Mouse (Mus musculus): ENCODE results near the gene Sec14l1. TPM values are rescaled to one million over a fixed set of nuclear protein-coding genes. Genes with fewer than 3 reads are reported as not detected.

Gene Sec14l1
- polyA plus RNA-seq, 1 experiment from 2014 or later: 46.7 TPM

DNA sequence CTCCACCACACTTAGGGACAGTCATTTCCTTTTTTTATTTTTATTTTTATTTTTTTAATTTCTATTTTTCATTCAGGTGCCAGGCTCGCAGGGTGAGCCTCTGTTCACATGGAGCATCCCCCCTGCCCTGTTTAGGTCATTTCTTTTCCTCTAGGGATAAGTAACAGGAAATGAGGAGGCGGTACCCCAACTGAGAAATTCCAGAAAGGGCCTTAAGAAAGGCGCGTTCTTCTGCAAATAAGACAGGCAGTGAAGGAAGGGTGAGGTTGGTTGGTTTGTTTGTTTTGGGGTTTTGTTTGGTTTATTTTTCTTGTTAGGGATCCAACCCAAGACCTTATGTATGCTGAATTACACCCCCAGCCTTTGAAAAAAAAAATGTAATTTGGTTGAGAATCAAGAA is 23.6 kb upstream of the Sec14l1 start:
- Histone ChIP-seq H3K9me3 (no peaks in the 10 kb centered on the region), H3K36me3 (replicated peaks) (no peaks in the 10 kb centered on the region), H3K27ac (0 out of 2 replicates have a peak overlapping the region, but pooled peaks have one; percentile 71), H3K4me3 (0 out of 2 replicates have a peak overlapping the region, but pooled peaks have one; percentile 25), H3K4me1 (peaks cover 42% of the 10 kb centered on the region), H3K27me3 (ENCODE audit: poor library complexity, severe bottlenecking) (no peaks in the 10 kb centered on the region)
- DNase-seq (ENCODE audit: extremely low spot score, low spot score): no peak
- WGBS: 51% methylated on average over 4 of the region's 4 CpGs

DNA sequence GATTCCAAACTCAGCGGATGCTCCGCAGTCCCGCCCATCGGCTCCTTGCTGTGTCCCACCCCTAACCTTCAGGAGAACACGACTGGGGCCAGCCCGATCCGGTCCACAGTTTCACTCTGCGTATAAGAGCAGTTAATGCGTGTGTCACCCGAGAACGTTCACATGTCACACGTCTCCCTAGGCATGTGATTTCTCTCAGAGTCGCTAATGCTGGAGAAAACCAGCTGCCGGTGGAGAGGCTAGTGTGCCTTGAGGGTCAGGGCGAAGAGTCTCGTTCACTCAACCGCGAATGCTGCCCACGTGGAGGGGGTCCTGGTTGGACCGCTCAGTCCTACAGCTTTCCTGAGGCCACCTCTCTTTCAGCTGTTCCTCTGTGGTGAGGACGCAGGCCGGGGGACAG is 23.1 kb upstream of the Sec14l1 start:
- 8% methylated on average over 22 of the region's 22 CpGs for WGBS
- peak overlapping the region; percentile 71 for H3K27ac ChIP-seq
- H3K27me3 ChIP-seq (ENCODE audit: poor library complexity, severe bottlenecking): no peaks in the 10 kb centered on the region
- H3K36me3 ChIP-seq (replicated peaks): no peaks in the 10 kb centered on the region
- DNase-seq (ENCODE audit: extremely low spot score, low spot score): peak; percentile 29
- peaks cover 45% of the 10 kb centered on the region for H3K4me1 ChIP-seq
- H3K4me3 ChIP-seq: peak overlapping the region; percentile 25
- H3K9me3 ChIP-seq: no peaks in the 10 kb centered on the region

DNA sequence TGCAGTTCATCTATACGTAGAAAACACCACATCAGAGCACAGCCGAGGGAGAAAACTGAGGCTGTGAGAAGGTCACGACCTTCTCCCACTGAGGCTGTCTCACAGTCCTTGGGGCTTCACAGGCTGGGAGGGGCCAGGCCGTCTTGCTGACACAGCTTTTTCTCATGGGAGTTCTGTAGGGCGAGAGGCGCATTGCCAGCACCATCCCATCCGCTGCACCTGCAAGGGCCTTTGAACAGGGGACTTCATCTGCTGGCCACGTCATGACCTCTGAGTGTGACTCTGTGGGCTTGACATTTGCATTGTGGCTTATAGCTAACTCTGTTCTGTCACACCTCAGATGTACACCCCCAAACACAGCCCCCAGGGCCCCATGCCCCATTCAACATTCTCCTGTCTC is 22.3 kb upstream of the Sec14l1 start:
- Histone ChIP-seq H3K27me3 (ENCODE audit: poor library complexity, severe bottlenecking) (no peaks in the 10 kb centered on the region), H3K9me3 (no peaks in the 10 kb centered on the region), H3K4me1 (peaks cover 52% of the 10 kb centered on the region), H3K36me3 (replicated peaks) (no peaks in the 10 kb centered on the region), H3K4me3 (no peak overlapping the region), H3K27ac (no peak overlapping the region)
- no peak for DNase-seq (ENCODE audit: extremely low spot score, low spot score)
- WGBS: 25% methylated on average over 8 of the region's 8 CpGs

DNA sequence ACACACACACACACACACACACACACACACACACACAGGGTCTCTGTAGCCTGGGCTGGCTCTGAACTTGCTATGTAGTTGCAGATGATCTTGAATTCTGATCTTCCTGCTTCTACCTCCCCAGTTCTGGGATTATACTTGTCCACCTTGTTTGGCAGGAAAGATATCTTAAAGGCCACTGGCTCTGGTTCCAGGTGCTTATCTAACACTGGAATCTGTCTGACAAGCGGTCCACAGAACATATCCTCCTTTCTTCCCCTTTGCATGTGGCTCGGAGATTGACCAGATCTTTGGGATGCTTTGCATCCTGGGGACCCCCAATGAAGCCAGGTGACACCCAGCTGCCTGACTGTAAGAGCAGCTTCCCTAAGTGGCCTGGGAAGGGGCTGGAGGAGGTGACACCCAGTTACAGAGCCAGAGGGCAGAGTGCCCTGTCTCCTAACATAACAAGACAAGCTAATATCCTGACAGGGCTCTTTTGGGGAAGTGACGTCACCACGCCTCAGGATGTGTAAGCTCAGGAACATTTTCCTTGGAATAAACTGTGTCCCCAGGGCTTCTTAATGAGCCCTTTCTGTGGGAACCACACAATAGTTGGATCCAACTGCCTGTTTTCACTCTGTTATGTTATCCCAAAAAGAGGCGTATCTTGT is 20.9 kb upstream of the Sec14l1 start:
- WGBS: 83% methylated on average over 5 of the region's 5 CpGs
- Histone ChIP-seq H3K4me1 (peaks cover 53% of the 10 kb centered on the region), H3K36me3 (replicated peaks) (no peaks in the 10 kb centered on the region), H3K9me3 (no peaks in the 10 kb centered on the region), H3K27me3 (ENCODE audit: poor library complexity, severe bottlenecking) (no peaks in the 10 kb centered on the region), H3K4me3 (no peak overlapping the region), H3K27ac (no peak overlapping the region)
- no peak for DNase-seq (ENCODE audit: extremely low spot score, low spot score)

DNA sequence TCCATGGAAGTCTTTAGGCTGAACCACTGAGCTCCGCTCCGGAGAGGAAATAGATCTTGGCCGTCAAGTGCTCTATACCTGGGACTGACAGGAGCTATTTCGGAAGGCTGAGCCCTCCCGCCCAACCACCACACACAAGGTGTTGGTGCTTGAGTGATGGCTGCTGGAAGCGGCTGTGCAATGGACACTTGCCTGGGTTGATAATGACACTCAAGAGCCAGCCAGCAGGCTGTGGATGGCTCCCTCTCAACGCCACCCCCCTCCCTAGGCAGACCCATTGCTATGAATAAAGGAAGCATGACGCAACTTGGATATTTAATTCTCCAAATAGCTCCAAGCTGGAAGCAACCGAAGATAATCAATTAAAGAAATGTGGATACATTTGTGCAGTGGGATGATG is 20.3 kb upstream of the Sec14l1 start:
- H3K9me3 ChIP-seq: no peaks in the 10 kb centered on the region
- DNase-seq (ENCODE audit: extremely low spot score, low spot score): no peak
- no peak overlapping the region for H3K27ac ChIP-seq
- H3K36me3 ChIP-seq (replicated peaks): no peaks in the 10 kb centered on the region
- H3K4me1 ChIP-seq: peaks cover 51% of the 10 kb centered on the region
- WGBS: 91% methylated on average over 9 of the region's 9 CpGs
- no peak overlapping the region for H3K4me3 ChIP-seq
- no peaks in the 10 kb centered on the region for H3K27me3 ChIP-seq (ENCODE audit: poor library complexity, severe bottlenecking)

DNA sequence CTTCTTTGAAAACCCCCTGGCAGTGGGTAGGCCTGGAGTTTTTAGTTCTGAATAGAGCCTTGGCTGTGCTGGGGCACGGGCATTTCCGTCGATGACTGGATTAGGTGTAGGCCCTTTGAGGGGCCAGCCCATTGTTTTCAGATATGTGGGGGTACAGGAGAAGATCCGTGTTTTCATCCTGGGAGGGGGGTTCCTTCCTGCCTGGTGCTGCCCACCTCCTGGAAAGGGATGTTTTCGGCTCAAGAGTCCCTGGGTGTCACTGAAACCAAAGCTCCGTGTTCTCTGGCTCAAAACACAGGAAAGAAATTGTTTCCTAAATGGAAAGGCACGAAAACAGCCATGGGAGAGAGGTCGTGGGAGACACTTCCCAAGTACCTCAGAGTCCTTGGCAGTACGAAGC is 17.9 kb upstream of the Sec14l1 start:
- no peaks in the 10 kb centered on the region for H3K36me3 ChIP-seq (replicated peaks)
- no peak for DNase-seq (ENCODE audit: extremely low spot score, low spot score)
- H3K27ac ChIP-seq: peak overlapping the region; percentile 27; the same call in 1 of the 2 replicates
- H3K9me3 ChIP-seq: no peaks in the 10 kb centered on the region
- peaks cover 50% of the 10 kb centered on the region for H3K4me1 ChIP-seq
- H3K4me3 ChIP-seq: no peak overlapping the region
- no peaks in the 10 kb centered on the region for H3K27me3 ChIP-seq (ENCODE audit: poor library complexity, severe bottlenecking)
- WGBS: 67% methylated on average over 9 of the region's 9 CpGs

DNA sequence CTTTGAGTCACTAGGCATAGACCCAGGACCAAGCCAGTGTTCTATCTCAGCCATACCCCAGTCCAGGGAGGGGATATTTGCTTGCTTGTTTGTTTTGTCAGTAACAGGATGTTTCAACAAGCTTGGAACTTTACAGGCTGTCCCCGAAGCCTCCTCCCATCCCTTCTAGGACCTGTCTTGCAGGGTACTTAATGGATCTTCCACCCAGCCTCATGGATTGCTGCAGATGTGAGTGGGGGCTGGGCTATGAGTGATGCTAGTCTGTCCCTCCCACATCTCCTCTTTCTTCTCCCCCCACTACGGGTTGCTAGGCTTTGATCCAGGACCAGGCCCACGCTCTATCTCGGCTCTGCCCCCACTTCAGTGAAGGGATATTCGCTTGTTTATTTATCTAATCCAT is 16.8 kb upstream of the Sec14l1 start:
- no peaks in the 10 kb centered on the region for H3K36me3 ChIP-seq (replicated peaks)
- peaks cover 42% of the 10 kb centered on the region for H3K4me1 ChIP-seq
- H3K9me3 ChIP-seq: no peaks in the 10 kb centered on the region
- DNase-seq (ENCODE audit: extremely low spot score, low spot score): no peak
- no peak overlapping the region for H3K4me3 ChIP-seq
- H3K27ac ChIP-seq: no peak overlapping the region
- no peaks in the 10 kb centered on the region for H3K27me3 ChIP-seq (ENCODE audit: poor library complexity, severe bottlenecking)
- 73% methylated on average over 5 of the region's 5 CpGs for WGBS

DNA sequence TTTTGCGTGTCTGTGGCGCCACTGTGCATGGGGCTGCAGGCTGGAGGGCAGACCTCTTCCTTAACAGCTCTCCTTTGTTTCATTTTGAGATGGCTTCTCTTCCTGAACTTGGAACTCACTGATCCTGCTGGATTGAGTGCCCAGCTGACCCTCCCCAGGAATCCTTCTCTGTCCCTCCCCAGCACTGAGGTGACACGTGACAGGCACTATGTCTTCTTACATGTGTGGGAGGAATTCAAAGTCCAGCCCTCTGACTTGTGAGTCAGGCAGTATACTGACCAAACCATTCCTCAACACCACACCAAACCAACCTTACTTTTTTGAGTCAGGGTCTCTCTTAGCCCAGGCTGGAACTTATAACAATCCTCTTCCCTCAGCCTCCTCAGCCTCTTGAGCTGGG is 16.2 kb upstream of the Sec14l1 start:
- Histone ChIP-seq H3K4me3 (no peak overlapping the region), H3K27ac (no peak overlapping the region), H3K36me3 (replicated peaks) (no peaks in the 10 kb centered on the region), H3K4me1 (peaks cover 37% of the 10 kb centered on the region), H3K27me3 (ENCODE audit: poor library complexity, severe bottlenecking) (no peaks in the 10 kb centered on the region), H3K9me3 (no peaks in the 10 kb centered on the region)
- 88% methylated on average over 3 of the region's 3 CpGs for WGBS
- no peak for DNase-seq (ENCODE audit: extremely low spot score, low spot score)

DNA sequence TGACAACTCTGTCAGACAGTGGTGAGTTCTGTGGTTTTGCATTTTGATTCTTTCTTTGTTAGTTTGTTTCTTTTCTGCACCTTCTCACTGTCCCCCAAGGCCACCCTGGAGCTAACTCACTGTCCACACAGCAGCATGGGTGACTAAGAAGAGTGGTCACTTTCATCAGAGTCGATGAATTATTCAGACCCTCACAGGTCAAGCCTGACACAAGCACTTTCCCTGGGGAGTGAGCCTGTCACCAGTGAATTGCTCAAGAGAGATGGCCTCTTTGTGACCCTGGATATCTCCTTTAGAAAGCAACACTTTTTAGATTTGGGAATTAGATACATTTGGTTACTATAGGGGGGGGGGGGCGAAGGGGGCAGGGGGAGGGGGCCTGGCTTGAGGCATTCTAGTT is 15.6 kb upstream of the Sec14l1 start:
- Histone ChIP-seq H3K4me3 (no peak overlapping the region), H3K4me1 (peaks cover 37% of the 10 kb centered on the region), H3K27ac (no peak overlapping the region)

DNA sequence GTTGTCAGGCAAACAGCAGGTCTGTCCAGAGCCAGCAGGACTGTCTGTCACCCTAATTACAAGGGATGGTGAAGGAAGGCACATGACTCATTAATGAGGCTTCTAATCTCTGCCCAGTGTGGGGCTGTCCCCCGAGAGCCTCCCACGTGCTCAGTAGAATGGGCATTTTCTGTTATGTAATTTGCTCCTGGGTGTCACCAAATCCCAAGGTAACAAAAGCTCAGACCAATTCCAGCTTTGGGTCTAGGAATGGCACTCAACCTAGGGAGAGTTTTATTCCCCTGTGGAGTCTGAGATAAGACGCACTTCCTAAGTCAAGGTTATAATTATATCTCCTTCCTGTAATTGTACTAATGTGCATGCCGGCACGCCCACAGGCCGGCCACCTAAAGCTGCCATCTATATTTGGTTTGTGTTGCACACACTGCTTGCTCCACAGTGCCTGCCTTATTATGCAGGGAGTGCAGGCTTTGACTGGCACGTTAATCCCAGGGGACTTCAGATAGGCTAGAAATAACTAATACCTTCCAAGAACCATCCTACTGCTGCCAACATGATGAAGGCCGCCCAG is 13.5 kb upstream of the Sec14l1 start:
- Histone ChIP-seq H3K36me3 (replicated peaks) (no peaks in the 10 kb centered on the region), H3K4me3 (no peak overlapping the region), H3K4me1 (peaks cover 40% of the 10 kb centered on the region), H3K9me3 (no peaks in the 10 kb centered on the region), H3K27ac (peak overlapping the region; percentile 46; the same call in 1 of the 2 replicates), H3K27me3 (ENCODE audit: poor library complexity, severe bottlenecking) (no peaks in the 10 kb centered on the region)
- DNase-seq (ENCODE audit: extremely low spot score, low spot score): no peak
- WGBS: 71% methylated on average over 8 of the region's 8 CpGs

More for the DNA sequence above, 15.6 kb upstream of the Sec14l1 start:
- 69% methylated on average over 2 of the region's 2 CpGs for WGBS
- DNase-seq (ENCODE audit: extremely low spot score, low spot score): no peak
- no peaks in the 10 kb centered on the region for H3K9me3 ChIP-seq
- H3K36me3 ChIP-seq (replicated peaks): no peaks in the 10 kb centered on the region
- no peaks in the 10 kb centered on the region for H3K27me3 ChIP-seq (ENCODE audit: poor library complexity, severe bottlenecking)

DNA sequence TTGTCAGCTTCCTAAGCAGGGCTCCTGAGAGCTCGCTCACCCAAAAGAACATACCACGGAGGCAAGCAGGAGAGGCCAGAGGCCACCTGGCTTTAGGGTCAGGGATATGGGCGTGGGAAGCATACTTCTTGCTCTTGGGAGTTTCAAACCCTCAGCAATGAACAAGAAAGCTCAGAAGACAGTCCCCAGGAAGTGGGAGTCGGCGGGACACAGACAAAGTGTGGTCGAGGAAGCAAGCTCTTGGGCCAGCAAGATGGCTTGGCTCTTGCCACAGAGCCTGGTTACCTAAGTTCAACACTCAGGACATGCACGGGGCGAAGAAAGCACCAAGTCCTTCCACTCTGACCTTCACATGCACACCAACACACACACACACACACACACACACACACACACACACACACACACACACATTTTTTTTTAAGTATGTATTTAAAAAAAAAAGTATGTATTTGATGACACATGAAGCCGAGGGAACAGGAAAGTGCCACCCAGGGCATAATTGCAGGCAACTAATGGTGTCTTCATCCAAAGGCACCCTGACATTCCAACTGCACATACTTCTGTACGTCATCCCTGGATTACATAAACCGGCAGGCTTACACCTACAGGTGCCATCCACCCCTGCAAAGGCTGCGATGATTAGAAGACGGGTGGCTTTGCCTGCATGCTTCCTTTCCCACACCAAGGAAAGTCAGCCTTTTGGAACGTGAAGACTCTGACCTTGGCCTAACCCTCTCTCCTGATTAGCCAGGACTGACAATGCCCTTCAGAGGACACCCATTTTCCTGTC is 12.8 kb upstream of the Sec14l1 start:
- H3K36me3 ChIP-seq (replicated peaks): no peaks in the 10 kb centered on the region
- peak overlapping the region; percentile 46; the same call in 1 of the 2 replicates for H3K27ac ChIP-seq
- H3K27me3 ChIP-seq (ENCODE audit: poor library complexity, severe bottlenecking): no peaks in the 10 kb centered on the region
- H3K9me3 ChIP-seq: no peaks in the 10 kb centered on the region
- H3K4me1 ChIP-seq: peaks cover 40% of the 10 kb centered on the region
- WGBS: 82% methylated on average over 14 of the region's 14 CpGs
- H3K4me3 ChIP-seq: no peak overlapping the region
- DNase-seq (ENCODE audit: extremely low spot score, low spot score): no peak

DNA sequence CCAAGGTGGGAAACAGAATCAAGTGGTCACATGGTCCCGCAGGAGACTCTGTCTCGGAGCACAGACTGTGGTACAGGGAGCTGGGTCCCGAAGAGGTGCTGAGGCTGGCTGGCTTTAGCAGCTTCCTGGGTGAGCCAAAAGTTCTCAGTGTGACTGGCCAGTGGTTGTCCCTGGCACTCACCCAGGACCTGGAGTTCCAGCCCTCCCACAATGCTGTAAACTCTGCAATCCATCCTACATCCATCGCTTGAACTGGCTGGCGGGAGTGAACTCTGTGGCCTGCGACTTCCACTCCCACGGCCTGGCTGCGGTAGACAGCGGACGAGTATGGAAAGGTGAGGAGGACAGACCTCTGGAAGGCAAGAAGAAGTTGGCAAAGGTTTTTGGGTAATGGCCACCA is 11.4 kb upstream of the Sec14l1 start:
- WGBS: 91% methylated on average over 10 of the region's 10 CpGs
- Histone ChIP-seq H3K4me3 (no peak overlapping the region), H3K27ac (no peak overlapping the region), H3K36me3 (replicated peaks) (no peaks in the 10 kb centered on the region), H3K4me1 (peaks cover 36% of the 10 kb centered on the region), H3K9me3 (no peaks in the 10 kb centered on the region), H3K27me3 (ENCODE audit: poor library complexity, severe bottlenecking) (no peaks in the 10 kb centered on the region)
- DNase-seq (ENCODE audit: extremely low spot score, low spot score): no peak

Measured in forebrain, embryonic 10.5 days (tissue).